In genomic region chr2:127990856-127991479, GRCm38 (mm10) we compare ENCODE assay signal across 11 mouse cellular contexts.
DNase-seq lines count a peak whose midpoint lies in the region; ATAC-seq lines count a peak whose summit lies in the region.
"Had no signal": no experiment of that assay in that cellular context is flagged by ENCODE, and none has a peak within 500 bp of the region (broad histone marks: within the 10 kb centered on the region; RNA-seq: fewer than 3 reads in every experiment).

No protein-coding gene starts in this region.

- no peaks in the 10 kb centered on the region for H3K9me3 ChIP-seq in heart, embryonic 11.5 days (replicated peaks; ENCODE audit: control insufficient read depth, low read length)
- H3K9me3 ChIP-seq: embryonic facial prominence, embryonic 15.5 days; hindbrain, embryonic 10.5 days; liver, embryonic 13.5 days had no signal

- 35% methylated on average over 6 of the region's 6 CpGs for WGBS in heart, embryonic 11.5 days (ENCODE audit: insufficient replicate concordance)

- intact Hi-C loops in left cerebral cortex, postnatal 36 days (cut with DNase I) = no loop called here

- no peaks in the 10 kb centered on the region for H3K4me1 ChIP-seq in heart, embryonic 11.5 days (ENCODE audit: control insufficient read depth, insufficient read depth, low read length)
- H3K4me1 ChIP-seq: embryonic facial prominence, embryonic 15.5 days had no signal

- H3K36me3 ChIP-seq in heart, embryonic 11.5 days (ENCODE audit: control insufficient read depth, insufficient read depth, low read length) = no peaks in the 10 kb centered on the region
- H3K36me3 ChIP-seq: embryonic facial prominence, embryonic 15.5 days; hindbrain, embryonic 10.5 days; liver, embryonic 13.5 days had no signal

- peak; percentile 96 for DNase-seq in heart, adult 11 months
- peak; percentile 13 to 43 for DNase-seq in urinary bladder, postnatal 36 days (ENCODE audit: low spot score in 2 of 2)
- DNase-seq in urinary bladder, postnatal 4 days (ENCODE audit: low spot score in 2 of 2) = no peak
- peak; percentile 63 for DNase-seq in kidney, postnatal 14 days
- DNase-seq in yolk sac, embryonic 10.5 days (ENCODE audit: low spot score) = peak; percentile 53
- no peak for DNase-seq in natural killer cell, adult 2 months (ENCODE audit: low spot score in 2 of 2)
- no peak for DNase-seq in left cerebral cortex, postnatal 36 days (ENCODE audit: low spot score in 2 of 2)
- DNase-seq: liver, embryonic 13.5 days had no signal

- no peaks in the 10 kb centered on the region for H3K27me3 ChIP-seq in heart, embryonic 11.5 days (ENCODE audit: control insufficient read depth, insufficient read depth, low read length)
- H3K27me3 ChIP-seq: embryonic facial prominence, embryonic 15.5 days; liver, embryonic 13.5 days had no signal

- H3K4me2 ChIP-seq in heart, embryonic 11.5 days = no peak overlapping the region
- H3K4me2 ChIP-seq: embryonic facial prominence, embryonic 15.5 days; liver, embryonic 13.5 days had no signal

- no peak overlapping the region for H3K4me3 ChIP-seq in heart, embryonic 11.5 days (ENCODE audit: low read depth, low read length)
- H3K4me3 ChIP-seq: embryonic facial prominence, embryonic 15.5 days; hindbrain, embryonic 10.5 days; liver, embryonic 13.5 days had no signal

- no peak for ATAC-seq in heart, embryonic 11.5 days (replicated peaks; ENCODE audit: insufficient number of reproducible peaks, low FRiP score, low TSS enrichment)

- H3K9ac ChIP-seq in heart, embryonic 11.5 days (ENCODE audit: low read depth, low read length) = no peak overlapping the region
- H3K9ac ChIP-seq: embryonic facial prominence, embryonic 15.5 days; liver, embryonic 13.5 days had no signal

- no peak overlapping the region for H3K27ac ChIP-seq in heart, embryonic 11.5 days (ENCODE audit: low read depth, low read length)
- H3K27ac ChIP-seq: embryonic facial prominence, embryonic 15.5 days; hindbrain, embryonic 10.5 days; liver, embryonic 13.5 days had no signal

Comparison
In these comparisons a context has a peak if more than half of its experiments do, and no peak if none do; other contexts are left out.
1. DNase-seq: peak in heart, adult 11 months (single experiment), urinary bladder, postnatal 36 days (2 of 2), kidney, postnatal 14 days (single experiment) and yolk sac, embryonic 10.5 days (single experiment); none in urinary bladder, postnatal 4 days (0 of 2), natural killer cell, adult 2 months (0 of 2) and left cerebral cortex, postnatal 36 days (0 of 2).